10 mouse cellular contexts compared by ENCODE assay signal in genomic region chr13:72289093-72289501, GRCm38 (mm10).
DNase-seq lines count a peak whose midpoint lies in the region; ATAC-seq and TF ChIP-seq lines count a peak whose summit lies in the region.
"Had no signal": no experiment of that assay in that cellular context is flagged by ENCODE, and none has a peak within 500 bp of the region (broad histone marks: within the 10 kb centered on the region; RNA-seq: fewer than 3 reads in every experiment).

No protein-coding gene starts in this region.

- TF ChIP-seq CTCF in lung, postnatal 0 days (IDR thresholded peaks at IDR 0.05), result peak; percentile 12

- H3K9ac ChIP-seq in lung, postnatal 0 days (replicated peaks; ENCODE audit: low read depth), result no peak overlapping the region
- peak overlapping the region; percentile 51 for H3K9ac ChIP-seq in midbrain, embryonic 13.5 days (replicated peaks)
- H3K9ac ChIP-seq: lung, embryonic 15.5 days had no signal

- no peaks in the 10 kb centered on the region for H3K27me3 ChIP-seq in lung, postnatal 0 days (replicated peaks; ENCODE audit: insufficient read depth, low read length)
- peaks cover 65% of the 10 kb centered on the region for H3K27me3 ChIP-seq in midbrain, embryonic 13.5 days

- intact Hi-C loops in heart, postnatal 10 days (cut with DNase I), result no loop called here

- no peaks in the 10 kb centered on the region for H3K9me3 ChIP-seq in lung, postnatal 0 days (ENCODE audit: low read length)
- H3K9me3 ChIP-seq in midbrain, embryonic 13.5 days, result no peaks in the 10 kb centered on the region
- H3K9me3 ChIP-seq: lung, embryonic 15.5 days had no signal

- WGBS in lung, postnatal 0 days, result 11% methylated on average over 10 of the region's 10 CpGs
- 9% methylated on average over 10 of the region's 10 CpGs for WGBS in midbrain, embryonic 13.5 days

- ATAC-seq in lung, postnatal 0 days, result no peak
- peak; percentile 84 for ATAC-seq in midbrain, embryonic 13.5 days
- ATAC-seq: inflammation-experienced regulatory T-cells, adult 6 months had no signal

- TF ChIP-seq EP300 in lung, postnatal 0 days (IDR thresholded peaks at IDR 0.05), result no peak

- H3K27ac ChIP-seq in lung, postnatal 0 days (ENCODE audit: low read length), result no peak overlapping the region
- peak overlapping the region; percentile 74 for H3K27ac ChIP-seq in midbrain, embryonic 13.5 days
- H3K27ac ChIP-seq: lung, embryonic 15.5 days had no signal

- no peak overlapping the region for H3K4me2 ChIP-seq in lung, postnatal 0 days (replicated peaks; ENCODE audit: low read depth, low read length)
- H3K4me2 ChIP-seq in midbrain, embryonic 13.5 days (replicated peaks), result peak overlapping the region; percentile 29
- H3K4me2 ChIP-seq: lung, embryonic 15.5 days had no signal

- DNase-seq in heart, adult 11 months, result peak; percentile 77
- DNase-seq in heart, postnatal 10 days, result no peak
- DNase-seq in lung, postnatal 0 days (ENCODE audit: low spot score), result no peak
- no peak for DNase-seq in lung, postnatal 4 days
- no peak for DNase-seq in adrenal gland, adult 2 months
- no peak for DNase-seq in cerebellum, adult 9-11 months
- no peak for DNase-seq in adrenal gland, postnatal 25 days

- H3K36me3 ChIP-seq in lung, postnatal 0 days (ENCODE audit: insufficient read depth, low read length), result no peaks in the 10 kb centered on the region
- no peaks in the 10 kb centered on the region for H3K36me3 ChIP-seq in midbrain, embryonic 13.5 days
- H3K36me3 ChIP-seq: lung, embryonic 15.5 days had no signal

- H3K4me1 ChIP-seq in lung, postnatal 0 days (ENCODE audit: insufficient read depth, low read depth, low read length), result no peaks in the 10 kb centered on the region
- peaks cover 57% of the 10 kb centered on the region for H3K4me1 ChIP-seq in midbrain, embryonic 13.5 days (replicated peaks)
- H3K4me1 ChIP-seq: lung, embryonic 15.5 days had no signal

- H3K4me3 ChIP-seq in lung, postnatal 0 days (ENCODE audit: low read depth, low read length), result no peak overlapping the region
- H3K4me3 ChIP-seq in midbrain, embryonic 13.5 days (replicated peaks), result no peak overlapping the region; the same call in 1 of the 2 replicates
- H3K4me3 ChIP-seq: lung, embryonic 15.5 days had no signal
